Mouse (Mus musculus) C2C12 (cell line): Measurements from ENCODE around the gene Zscan5b.

ENCODE experiments used
- CTCF ChIP-seq: IDR thresholded peaks from one replicate; pipeline ENCODE4 v1.5.1; 2011; ENCODE audit not compliant: control insufficient read depth, insufficient read depth, insufficient read length
- MYOD1 ChIP-seq: IDR thresholded peaks from one replicate; pipeline ENCODE4 v1.6.1; 2011; ENCODE audit warnings: low read depth; ENCODE audit not compliant: control insufficient read depth, insufficient read length
- USF1 ChIP-seq: IDR thresholded peaks from one replicate; pipeline ENCODE4 v1.6.1; 2011; ENCODE audit warnings: low read depth, mild to moderate bottlenecking, control low read depth, moderate library complexity

DNA sequence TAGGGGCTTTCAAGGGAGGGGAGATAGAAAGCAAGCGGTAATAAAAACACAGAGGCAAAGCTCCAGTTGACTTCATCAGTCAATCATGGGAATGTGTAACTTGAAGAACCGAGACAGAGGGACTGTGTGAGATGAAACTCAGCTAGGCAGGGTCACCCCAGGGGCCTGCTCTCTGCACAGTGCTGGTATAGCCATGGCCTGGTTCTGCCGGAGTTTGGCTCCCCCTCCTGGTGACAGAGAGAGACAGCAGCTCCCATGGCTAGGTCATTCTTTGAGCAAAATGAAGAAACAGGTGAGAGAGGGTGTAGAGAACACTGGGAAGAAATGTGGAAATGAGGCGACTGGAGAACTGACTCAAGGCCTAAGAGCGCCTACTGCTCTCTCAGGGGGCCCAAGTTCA is 27.9 kb upstream of the Zscan5b start:
- TF ChIP-seq CTCF (peak; percentile 79), MYOD1 (no peak), USF1 (no peak)
